Mouse (Mus musculus) CD8-positive naive resting alpha-beta T cell, adult 2 months (primary cell): ENCODE data around the gene Larp4.
"Not testable (repeated sequence)": the region's sequence is repeated elsewhere in the genome, so short reads cannot be mapped to it uniquely, and the experiment has no call there.

Experiments
- DNase-seq, 2 experiments: peaks; one replicate each; pipeline ENCODE4 v3.0.0; 2022; ENCODE audit warnings: low read depth in 2 of 2, low spot score in 2 of 2

Gene Larp4

GRCm38 (mm10) chr15:99969765-99970164 lies at the start of gene Larp4:
Gene Larp4 (plus strand): TSS chr15:99970065.
- not testable (repeated sequence) for DNase-seq

DNA sequence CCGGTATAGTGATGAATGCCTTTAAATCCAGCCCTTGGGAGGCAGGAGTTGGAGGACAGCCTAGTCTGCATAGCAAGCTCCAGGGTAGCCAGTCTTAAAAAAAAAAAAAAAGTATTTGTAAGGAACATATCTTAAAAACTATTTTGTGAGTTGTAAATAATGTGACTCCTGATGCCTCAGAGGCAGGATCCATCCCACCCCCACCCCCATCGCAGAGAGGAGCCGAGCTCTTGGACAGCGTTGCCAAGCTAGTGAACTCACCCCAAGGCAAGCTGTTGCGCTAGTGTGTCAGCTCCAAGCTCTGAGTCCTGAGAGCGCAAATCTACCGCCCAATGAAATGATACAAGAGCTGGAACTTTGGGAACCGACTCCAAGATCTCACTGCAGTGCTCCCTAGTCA lies 38.6 kb upstream of the Larp4 start:
- no peak for DNase-seq

DNA sequence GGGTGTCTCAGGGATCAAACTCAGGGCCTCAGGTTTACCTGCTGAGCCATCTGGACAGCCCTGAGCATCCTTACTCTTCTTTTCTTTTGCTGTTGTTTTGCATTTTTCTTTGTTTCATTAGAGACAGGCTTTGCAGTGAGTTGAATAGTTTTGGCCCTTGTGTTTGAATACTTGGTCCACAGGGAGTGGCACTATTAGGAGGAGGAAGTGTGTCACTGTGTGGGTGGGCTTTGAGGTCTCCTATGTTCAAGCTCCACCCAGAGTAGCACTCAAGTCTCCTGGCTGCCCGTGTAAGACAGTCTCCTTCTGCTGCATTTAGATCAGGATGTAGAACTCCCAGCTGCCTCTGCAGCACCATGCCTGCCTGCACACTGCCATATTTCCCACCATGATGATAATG lies 35.4 kb upstream of the Larp4 start:
- DNase-seq: no peak

DNA sequence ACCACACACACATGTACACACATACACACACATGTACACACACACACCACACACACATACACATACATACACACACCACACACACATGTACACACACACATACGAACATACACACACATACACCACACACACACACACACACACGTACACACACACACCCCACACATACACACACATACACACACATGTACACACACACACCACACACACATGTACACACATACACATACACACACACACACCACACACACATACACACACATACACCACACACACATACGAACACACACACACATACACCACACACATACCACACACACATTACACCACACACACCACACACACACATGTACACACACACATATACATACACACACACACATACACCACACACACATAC lies 33.2 kb upstream of the Larp4 start:
- DNase-seq: no peak

- no peak for DNase-seq
Measured at GRCm38 (mm10) chr15:99937841-99938240, 32.0 kb upstream of the Larp4 start.

DNA sequence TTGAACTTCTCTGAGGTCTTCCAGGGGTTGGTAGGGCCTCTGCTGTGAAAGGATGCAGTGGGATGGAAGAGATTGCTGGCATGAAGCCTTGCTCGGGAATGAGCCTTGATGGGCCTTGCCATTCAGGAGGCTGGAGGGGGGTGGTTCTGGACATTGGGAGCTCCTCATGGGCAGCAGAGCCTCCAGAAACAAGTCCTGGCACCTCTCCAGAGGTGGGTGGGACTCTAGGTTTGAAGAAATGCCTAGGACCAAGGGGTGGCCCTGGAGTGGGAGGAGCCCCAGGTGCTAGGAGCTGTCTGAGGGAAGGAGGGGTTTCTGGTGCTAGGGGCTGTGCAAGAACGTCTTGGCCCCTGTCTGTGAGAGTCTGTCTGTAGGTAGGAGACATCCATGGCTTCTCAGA lies 29.4 kb upstream of the Larp4 start:
- no peak for DNase-seq

DNA sequence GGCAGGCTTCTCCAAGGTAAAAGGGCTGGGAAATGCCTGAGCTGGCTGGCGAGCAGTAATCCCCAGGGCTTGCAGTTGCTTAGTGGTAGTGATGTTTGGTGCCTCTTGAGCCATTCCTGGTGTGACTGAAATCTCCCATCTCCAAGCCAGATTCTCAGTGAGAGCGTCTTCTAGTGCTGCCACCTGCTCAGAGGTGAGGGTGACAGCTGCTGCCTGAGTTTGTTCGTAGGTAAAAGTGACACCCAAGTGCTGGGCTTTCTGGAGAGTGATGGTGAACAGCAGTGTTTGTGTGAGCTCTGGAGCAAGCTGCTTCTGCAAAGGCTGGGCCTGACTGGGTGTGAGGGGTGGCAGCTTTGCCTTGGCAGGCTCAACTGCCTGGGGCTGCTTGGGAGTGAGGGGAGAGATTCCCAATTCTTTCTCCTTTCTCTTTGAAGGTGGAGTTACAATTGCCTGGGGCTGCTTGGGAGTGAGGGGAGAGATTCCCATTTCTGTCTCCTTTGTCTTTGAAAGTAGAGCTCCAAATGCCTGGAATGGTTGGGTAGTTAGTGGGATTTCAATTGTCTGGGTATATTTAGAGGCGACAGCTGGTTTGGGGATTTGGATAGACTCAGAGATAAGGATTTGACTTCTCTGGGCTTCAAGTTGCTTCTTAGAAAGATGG lies 28.8 kb upstream of the Larp4 start:
- DNase-seq: no peak

GRCm38 (mm10) chr15:99955324-99955723 lies 14.5 kb upstream of the Larp4 start:
- DNase-seq: no peak

DNA sequence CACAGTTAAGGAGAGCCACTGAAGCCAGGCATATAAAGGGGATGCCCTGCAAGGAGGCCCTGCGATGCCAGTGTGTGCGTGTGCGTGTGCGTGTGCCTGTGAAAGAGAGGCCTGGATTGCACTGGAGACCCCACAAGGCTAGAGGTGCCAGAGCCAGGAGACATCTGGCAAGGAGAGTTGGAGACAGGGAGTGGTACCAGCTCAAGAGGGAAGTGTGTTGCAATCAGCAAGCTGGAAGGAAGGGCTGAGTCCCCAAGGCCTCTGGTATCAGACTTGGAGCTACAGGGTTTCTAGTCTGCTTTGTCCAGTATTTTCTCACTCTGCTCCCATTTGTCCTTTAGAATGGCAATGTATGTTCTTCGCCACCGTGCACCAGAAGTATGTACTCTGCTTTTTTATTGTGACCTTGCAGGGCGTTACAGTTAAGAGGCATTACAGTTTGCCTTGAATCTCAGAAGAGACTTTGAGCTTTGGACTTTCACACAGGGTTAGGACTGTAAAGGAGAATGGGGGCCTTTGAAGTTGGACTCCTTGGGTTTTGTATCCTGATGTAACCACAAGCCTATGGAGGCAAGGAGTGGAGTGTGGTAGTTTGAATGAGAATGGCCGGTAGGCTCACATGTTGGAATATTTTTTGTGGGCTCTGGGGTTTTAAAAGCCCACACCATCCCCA lies 4.6 kb upstream of the Larp4 start:
- DNase-seq: no peak

- no peak for DNase-seq
Measured at GRCm38 (mm10) chr15:99966961-99967360, 2.9 kb upstream of the Larp4 start, which contains the start of gene Fam186a. Gene Fam186a (minus strand): TSS chr15:99967061.

DNA sequence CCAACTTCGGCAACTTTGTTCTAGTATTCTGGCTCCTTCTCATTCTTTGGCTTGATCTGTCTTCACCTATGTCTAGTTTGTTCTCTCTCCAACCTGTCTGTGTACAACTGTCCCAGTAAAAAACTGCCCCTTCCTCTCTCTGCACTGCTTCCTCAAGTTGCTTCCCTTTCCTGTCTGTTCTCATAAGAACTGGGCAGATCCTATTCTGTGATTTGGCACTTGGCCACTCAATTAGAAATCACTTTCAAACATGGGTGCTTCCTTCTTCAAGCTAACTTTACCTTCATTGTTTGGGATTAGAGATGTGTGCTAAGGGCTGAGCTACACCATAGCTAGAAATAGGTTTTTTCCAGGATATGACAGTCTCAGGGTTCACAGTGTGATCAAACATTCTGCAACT lies 741 bp downstream of the Larp4 start:
- DNase-seq: no peak

- DNase-seq: peak; percentile 92 to 95
Measured at GRCm38 (mm10) chr15:99972361-99972988, 2.6 kb downstream of the Larp4 start.

DNA sequence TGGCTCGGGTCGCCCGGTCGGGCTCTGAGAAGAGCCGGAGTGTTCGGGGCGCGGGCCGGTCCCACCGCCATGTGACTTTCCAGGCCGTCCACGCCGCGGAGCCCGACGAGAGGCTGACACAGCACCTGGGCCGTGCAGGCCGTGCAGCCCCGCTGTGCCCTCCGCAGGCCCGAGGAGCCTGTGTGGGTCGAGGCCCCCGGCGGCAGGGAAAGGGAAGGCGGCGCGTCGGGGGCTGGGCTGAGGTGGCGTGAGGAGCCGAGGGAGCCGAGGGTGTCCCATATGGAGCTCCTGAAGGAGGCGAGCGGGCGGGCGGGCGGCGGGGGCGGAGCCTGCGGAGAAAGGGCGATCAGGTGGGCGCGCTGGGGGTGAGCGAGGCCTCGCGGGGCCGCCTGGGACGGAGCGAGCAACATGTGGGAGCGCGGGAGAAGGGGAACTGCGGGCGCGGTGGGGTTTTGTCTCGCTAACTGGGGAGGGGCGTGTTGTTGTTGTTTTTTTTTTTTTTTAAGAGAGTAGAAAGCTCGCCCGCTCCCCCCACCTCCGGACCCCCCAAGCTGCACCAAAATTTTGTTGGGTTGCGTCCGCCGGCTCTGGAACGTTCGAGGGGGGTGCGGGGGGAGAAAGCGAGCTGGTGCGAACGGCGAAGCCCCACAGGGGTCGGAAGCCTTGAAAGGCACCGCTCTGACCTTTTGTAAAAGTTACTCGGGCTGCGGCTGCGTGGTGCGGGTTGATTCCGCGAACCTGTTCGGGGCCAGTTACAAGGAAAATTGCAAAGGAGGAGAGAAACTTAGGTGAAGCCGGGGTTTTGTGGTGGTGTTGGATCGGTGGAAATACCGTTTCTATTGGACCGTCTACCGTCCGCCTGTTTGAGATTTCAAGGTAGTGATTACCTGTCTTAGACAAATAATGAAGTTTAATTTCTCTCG lies 3.4 kb downstream of the Larp4 start:
- peak; percentile 6 to 7 for DNase-seq

DNA sequence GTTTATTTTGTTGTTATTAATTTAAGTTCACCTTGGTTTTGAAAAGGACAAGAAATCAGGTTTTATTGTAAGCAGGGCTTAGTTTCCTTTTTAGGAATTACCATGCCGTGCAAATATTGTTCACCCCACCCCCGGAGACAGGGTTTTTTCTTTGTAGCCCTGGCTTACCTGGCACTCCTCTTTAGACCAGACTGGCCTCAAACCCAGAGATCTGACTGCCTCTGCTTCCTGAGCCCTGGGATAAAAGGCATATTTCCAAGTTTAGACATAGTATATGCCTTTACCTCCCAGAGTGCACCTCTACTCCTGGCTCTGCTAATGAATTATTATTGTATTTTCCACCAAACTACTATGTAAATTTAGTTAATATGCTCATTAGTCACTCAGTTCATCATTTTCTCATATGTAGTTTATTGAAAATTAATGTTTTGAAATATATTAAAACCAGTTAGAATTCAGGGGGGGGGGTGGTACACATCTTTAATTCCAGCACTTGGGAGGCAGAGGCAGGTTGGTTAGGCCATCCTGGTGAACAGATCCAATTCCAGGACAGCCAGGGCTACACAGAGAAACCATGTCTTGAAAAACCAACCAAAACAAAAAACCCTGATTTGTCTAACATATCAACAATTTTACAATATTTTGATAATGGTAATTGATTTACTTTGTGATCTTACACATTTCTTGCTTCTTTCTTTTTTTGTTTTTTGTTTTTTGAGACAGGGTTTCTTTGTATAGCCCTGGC lies 4.8 kb downstream of the Larp4 start:
- no peak for DNase-seq

- not testable (repeated sequence) for DNase-seq
Measured at GRCm38 (mm10) chr15:99976121-99976520, 6.3 kb downstream of the Larp4 start.

- DNase-seq: no peak
Measured at GRCm38 (mm10) chr15:99979266-99979665, 9.4 kb downstream of the Larp4 start.

DNA sequence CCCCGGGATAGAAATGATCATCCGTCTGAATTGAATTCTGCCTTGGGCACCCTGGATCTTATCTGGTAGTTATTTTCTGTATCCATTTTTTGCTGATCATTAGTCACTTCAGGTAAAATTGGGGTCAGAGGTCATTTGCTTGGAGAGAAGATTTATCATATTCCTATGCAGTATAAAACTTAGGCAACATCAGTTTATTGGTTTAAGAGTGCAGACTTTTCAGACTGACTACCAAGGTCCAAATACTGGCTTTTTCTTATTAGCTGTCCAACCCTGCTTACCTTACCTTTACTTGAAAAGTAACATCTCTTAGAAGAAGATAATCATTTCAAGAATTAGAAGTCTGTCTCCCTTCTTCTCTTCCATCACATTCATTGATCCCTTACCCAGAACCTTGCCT lies 9.8 kb downstream of the Larp4 start:
- no peak for DNase-seq

GRCm38 (mm10) chr15:99993100-99993499 lies 23.2 kb downstream of the Larp4 start:
- no peak for DNase-seq

- DNase-seq: no peak
Measured at GRCm38 (mm10) chr15:99997114-99997804, 27.4 kb downstream of the Larp4 start.

DNA sequence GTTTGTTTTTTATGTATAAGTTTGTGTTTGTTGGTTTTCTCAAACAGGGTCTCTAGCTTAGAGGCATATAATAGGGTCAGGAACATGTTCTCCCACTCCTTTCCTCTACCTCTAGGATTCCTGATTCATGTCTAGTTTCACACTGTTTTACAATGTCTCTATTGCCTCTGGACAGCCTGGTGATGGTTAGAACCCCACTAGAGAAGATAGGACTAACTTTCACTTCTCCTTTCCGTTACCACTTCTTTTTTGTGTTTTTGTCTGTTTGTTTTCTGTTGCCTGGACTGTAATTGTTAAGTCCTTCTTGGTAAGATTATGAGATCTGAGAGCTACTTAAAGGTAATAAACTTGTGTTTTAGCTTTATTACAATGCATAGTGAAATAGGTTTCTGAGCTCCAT lies 29.5 kb downstream of the Larp4 start:
- DNase-seq: no peak
